Mouse (Mus musculus) liver, embryonic 14.5 days (tissue): ENCODE results near the gene Palld.

Experiments used
- CTCF ChIP-seq: IDR thresholded peaks from 2 replicates; pipeline ENCODE4 v1.5.1; 2016; ENCODE audit warnings: antibody characterized with exemption, low read depth, control low read depth
- EP300 ChIP-seq: IDR thresholded peaks from 2 replicates; pipeline ENCODE4 v1.6.1; 2016; ENCODE audit warnings: antibody characterized with exemption, low read depth

GRCm38 (mm10) chr8:61584714-61585383, 317.6 kb downstream of the Palld start:
- TF ChIP-seq CTCF (no peak), EP300 (no peak)
